Mouse (Mus musculus): ENCODE data around the gene Zbtb41. TPM values are rescaled to one million over a fixed set of nuclear protein-coding genes. Genes with fewer than 3 reads are reported as not detected.

The Zbtb41 gene
- polyA plus RNA-seq (2015; fragmentation: Nextera tagmentation; extraction: Ambion mirVana): 9.4 and 10.4 TPM in 2 replicates

DNA sequence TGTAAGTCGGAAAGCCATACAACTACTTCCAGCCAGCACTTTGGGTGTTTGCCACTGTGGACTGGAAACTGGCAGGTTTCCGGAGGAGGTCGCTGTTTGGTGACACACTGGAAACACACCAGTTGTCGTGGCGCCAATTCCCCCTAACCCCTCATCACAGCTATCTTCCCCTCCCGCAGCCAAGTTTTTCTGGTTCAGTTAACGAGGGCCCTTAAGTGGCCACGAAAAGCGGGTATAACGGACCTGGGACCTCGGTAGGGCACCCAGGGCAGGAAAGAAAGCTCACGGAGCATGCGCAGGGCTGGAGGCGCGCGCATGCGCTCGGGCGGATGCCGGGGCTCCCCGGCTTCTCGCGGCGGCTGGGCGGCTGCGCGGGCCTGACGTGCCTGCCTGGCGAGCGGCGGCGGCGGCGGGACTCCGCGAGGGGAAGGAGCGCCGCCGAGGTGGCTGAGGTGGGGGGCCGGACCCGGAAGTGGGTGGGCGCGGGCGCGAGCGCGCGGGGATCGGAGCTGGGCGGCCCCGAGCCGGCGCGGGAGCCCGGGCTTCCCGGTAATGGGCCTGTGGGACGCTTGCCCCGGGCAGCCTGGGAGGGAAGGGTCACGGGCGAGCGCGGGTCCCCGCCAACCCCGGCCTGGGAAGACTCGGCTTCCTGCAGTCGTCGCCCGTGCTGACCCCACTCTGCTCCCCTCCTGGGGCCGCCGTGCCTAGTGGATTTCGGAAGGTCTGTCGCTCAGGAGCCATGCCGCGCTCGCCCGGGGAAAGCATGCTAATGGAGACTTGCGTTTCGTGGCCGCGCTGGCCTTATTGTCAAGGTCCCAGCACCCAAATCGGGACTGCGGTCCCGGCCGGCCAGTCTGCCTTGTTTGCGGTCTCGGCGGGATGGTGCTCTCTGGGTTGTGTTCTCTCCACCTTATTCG lies at the start of gene Zbtb41:
Zbtb41 (plus strand) TSS at position 414 of the 917 bp plus-strand sequence.
- peaks cover 18% of the 10 kb centered on the region for H3K4me1 ChIP-seq (ENCODE audit: control insufficient read depth, insufficient read depth, low read length)
- peak; percentile 98 for ATAC-seq (ENCODE audit: insufficient read depth, low FRiP score)
- H3K4me3 ChIP-seq (replicated peaks; ENCODE audit: low read length): peak within 1 kb of the TSS; percentile 86
- peak within 1 kb of the TSS; percentile 95 for H3K9ac ChIP-seq (ENCODE audit: low read length)
- peak within 1 kb of the TSS; percentile 88 for H3K27ac ChIP-seq (ENCODE audit: low read length)
- no peaks in the 10 kb centered on the region for H3K27me3 ChIP-seq (ENCODE audit: control insufficient read depth, insufficient read depth, low read length)
- peak within 1 kb of the TSS; percentile 81 for H3K4me2 ChIP-seq (ENCODE audit: low read depth, low read length)
- H3K36me3 ChIP-seq (ENCODE audit: control insufficient read depth, insufficient read depth, low read length): no peaks in the 10 kb centered on the region
- H3K9me3 ChIP-seq (replicated peaks; ENCODE audit: control insufficient read depth, low read length): no peaks in the 10 kb centered on the region
- under 1% methylated on average over 74 of the region's 88 CpGs for WGBS

DNA sequence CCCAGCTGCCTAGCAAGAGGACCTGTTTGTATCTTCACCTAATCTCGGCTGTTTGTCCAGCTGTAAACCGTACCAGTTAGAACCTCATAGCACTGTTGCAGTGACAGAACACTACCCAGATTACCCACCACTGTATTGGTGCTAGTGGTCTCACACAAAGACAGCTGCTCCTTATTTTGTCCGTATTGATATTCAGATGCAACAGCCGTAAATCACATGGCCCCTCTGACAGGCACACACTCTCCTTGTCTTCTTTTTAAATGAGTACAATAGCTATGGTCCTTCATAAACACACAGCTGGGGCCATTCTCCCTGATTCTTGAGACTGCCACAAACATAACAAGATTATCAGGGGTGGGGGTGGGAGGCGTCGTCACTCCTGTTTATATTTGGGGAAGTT lies 46.2 kb upstream of the Zbtb41 start:
- Histone ChIP-seq H3K9ac (ENCODE audit: low read length) (no peak overlapping the region), H3K4me3 (replicated peaks; ENCODE audit: low read length) (no peak overlapping the region), H3K4me2 (ENCODE audit: low read depth, low read length) (no peak overlapping the region), H3K36me3 (ENCODE audit: control insufficient read depth, insufficient read depth, low read length) (no peaks in the 10 kb centered on the region), H3K27ac (ENCODE audit: low read length) (no peak overlapping the region), H3K9me3 (replicated peaks; ENCODE audit: control insufficient read depth, low read length) (no peaks in the 10 kb centered on the region), H3K4me1 (ENCODE audit: control insufficient read depth, insufficient read depth, low read length) (no peaks in the 10 kb centered on the region), H3K27me3 (ENCODE audit: control insufficient read depth, insufficient read depth, low read length) (no peaks in the 10 kb centered on the region)
- no peak for ATAC-seq (ENCODE audit: insufficient read depth, low FRiP score)
- WGBS: 28% methylated on average over 6 of the region's 6 CpGs

- no peak for ATAC-seq (ENCODE audit: insufficient read depth, low FRiP score)
- 11% methylated on average over 5 of the region's 5 CpGs for WGBS
- H3K9me3 ChIP-seq (replicated peaks; ENCODE audit: control insufficient read depth, low read length): no peaks in the 10 kb centered on the region
- H3K4me2 ChIP-seq (ENCODE audit: low read depth, low read length): no peak within 1 kb of the TSS
- H3K27ac ChIP-seq (ENCODE audit: low read length): no peak within 1 kb of the TSS
- no peak within 1 kb of the TSS for H3K9ac ChIP-seq (ENCODE audit: low read length)
- H3K4me3 ChIP-seq (replicated peaks; ENCODE audit: low read length): no peak within 1 kb of the TSS
- H3K36me3 ChIP-seq (ENCODE audit: control insufficient read depth, insufficient read depth, low read length): no peaks in the 10 kb centered on the region
- no peaks in the 10 kb centered on the region for H3K27me3 ChIP-seq (ENCODE audit: control insufficient read depth, insufficient read depth, low read length)
- H3K4me1 ChIP-seq (ENCODE audit: control insufficient read depth, insufficient read depth, low read length): no peaks in the 10 kb centered on the region
Observed at GRCm38 (mm10) chr1:139376638-139377286, 45.3 kb upstream of the Zbtb41 start, which contains the start of gene Crb1. Gene Crb1, minus strand, starts transcription at chr1:139377100.

GRCm38 (mm10) chr1:139378861-139379620 lies 43.0 kb upstream of the Zbtb41 start:
- H3K4me3 ChIP-seq (replicated peaks; ENCODE audit: low read length): no peak overlapping the region
- H3K36me3 ChIP-seq (ENCODE audit: control insufficient read depth, insufficient read depth, low read length): no peaks in the 10 kb centered on the region
- 28% methylated on average over 11 of the region's 11 CpGs for WGBS
- H3K9me3 ChIP-seq (replicated peaks; ENCODE audit: control insufficient read depth, low read length): no peaks in the 10 kb centered on the region
- no peak overlapping the region for H3K27ac ChIP-seq (ENCODE audit: low read length)
- H3K4me2 ChIP-seq (ENCODE audit: low read depth, low read length): no peak overlapping the region
- ATAC-seq (ENCODE audit: insufficient read depth, low FRiP score): peak; percentile 50; the same call in 1 of the 2 replicates
- H3K9ac ChIP-seq (ENCODE audit: low read length): no peak overlapping the region
- no peaks in the 10 kb centered on the region for H3K27me3 ChIP-seq (ENCODE audit: control insufficient read depth, insufficient read depth, low read length)
- H3K4me1 ChIP-seq (ENCODE audit: control insufficient read depth, insufficient read depth, low read length): no peaks in the 10 kb centered on the region

DNA sequence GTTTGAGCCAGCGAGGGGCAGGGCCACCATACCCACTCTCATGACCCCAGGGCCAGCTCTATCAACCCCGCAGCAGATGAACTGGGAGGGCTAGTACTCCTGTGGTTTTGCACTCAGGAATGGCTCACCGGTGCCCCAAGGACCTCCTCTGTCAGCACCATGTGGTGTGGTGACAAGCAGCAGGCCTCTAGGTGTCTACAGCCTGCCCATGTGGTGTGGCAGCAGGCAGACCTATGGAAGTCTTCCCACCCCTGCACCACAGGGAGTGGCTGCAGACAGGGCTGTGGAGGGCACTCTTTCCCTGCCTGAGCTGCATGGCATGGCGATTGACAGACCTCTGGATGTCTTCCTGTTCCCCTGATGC lies 42.5 kb upstream of the Zbtb41 start:
- Histone ChIP-seq H3K4me2 (ENCODE audit: low read depth, low read length) (no peak overlapping the region), H3K27ac (ENCODE audit: low read length) (no peak overlapping the region), H3K4me3 (replicated peaks; ENCODE audit: low read length) (no peak overlapping the region), H3K9ac (ENCODE audit: low read length) (no peak overlapping the region), H3K36me3 (ENCODE audit: control insufficient read depth, insufficient read depth, low read length) (no peaks in the 10 kb centered on the region), H3K9me3 (replicated peaks; ENCODE audit: control insufficient read depth, low read length) (no peaks in the 10 kb centered on the region), H3K4me1 (ENCODE audit: control insufficient read depth, insufficient read depth, low read length) (no peaks in the 10 kb centered on the region), H3K27me3 (ENCODE audit: control insufficient read depth, insufficient read depth, low read length) (no peaks in the 10 kb centered on the region)
- no peak for ATAC-seq (ENCODE audit: insufficient read depth, low FRiP score)
- 25% methylated on average over 4 of the region's 4 CpGs for WGBS

DNA sequence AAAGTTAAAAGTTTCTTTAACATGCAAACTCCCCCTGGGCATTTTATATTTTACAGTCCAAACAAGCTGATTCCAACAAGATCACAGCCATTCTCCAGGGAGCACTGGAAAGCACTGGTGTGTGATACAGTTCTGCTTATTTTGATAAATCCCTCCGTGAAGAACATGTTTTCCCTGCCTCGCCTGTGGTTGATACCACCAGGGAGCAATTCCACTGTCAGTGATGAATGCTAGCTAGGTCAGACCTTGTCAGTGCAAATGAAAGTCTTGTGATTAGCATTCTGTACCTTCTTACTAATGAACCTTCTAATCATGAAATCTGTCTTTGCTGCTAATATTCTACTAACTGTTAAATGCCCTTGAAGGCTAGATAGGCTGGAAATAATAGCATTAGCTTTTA lies 30.3 kb upstream of the Zbtb41 start:
- Histone ChIP-seq H3K9ac (ENCODE audit: low read length) (no peak overlapping the region), H3K4me1 (ENCODE audit: control insufficient read depth, insufficient read depth, low read length) (no peaks in the 10 kb centered on the region), H3K9me3 (replicated peaks; ENCODE audit: control insufficient read depth, low read length) (no peaks in the 10 kb centered on the region; the same call in 1 of the 2 replicates), H3K27me3 (ENCODE audit: control insufficient read depth, insufficient read depth, low read length) (no peaks in the 10 kb centered on the region), H3K4me2 (ENCODE audit: low read depth, low read length) (no peak overlapping the region), H3K36me3 (ENCODE audit: control insufficient read depth, insufficient read depth, low read length) (no peaks in the 10 kb centered on the region), H3K27ac (ENCODE audit: low read length) (no peak overlapping the region), H3K4me3 (replicated peaks; ENCODE audit: low read length) (no peak overlapping the region)
- 38% methylated on average over 2 of the region's 2 CpGs for WGBS
- ATAC-seq (ENCODE audit: insufficient read depth, low FRiP score): no peak

- 10% methylated on average over 1 of the region's 1 CpGs for WGBS
- ATAC-seq (ENCODE audit: insufficient read depth, low FRiP score): no peak
Observed at GRCm38 (mm10) chr1:139396589-139396988, 25.5 kb upstream of the Zbtb41 start.

DNA sequence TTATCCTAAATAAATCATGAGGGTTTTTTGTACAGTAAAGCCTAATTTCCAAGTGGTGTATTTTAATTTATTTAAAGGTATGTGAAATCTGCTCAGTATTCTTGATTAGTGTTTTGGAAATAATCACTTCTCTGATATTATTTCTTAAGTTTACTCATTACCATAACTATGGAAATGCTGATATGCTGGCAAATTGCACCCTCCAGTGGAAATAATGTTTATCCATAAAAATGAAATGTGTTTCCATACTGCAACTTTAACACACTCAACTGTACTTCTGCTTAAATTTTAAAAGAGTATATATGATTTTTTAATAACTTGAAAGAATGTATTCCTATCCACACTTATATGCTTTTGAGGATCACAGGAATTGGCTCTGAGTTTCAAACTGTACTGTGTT lies 16.3 kb upstream of the Zbtb41 start:
- no peak overlapping the region for H3K27ac ChIP-seq (ENCODE audit: low read length)
- no peak overlapping the region for H3K4me3 ChIP-seq (replicated peaks; ENCODE audit: low read length)
- ATAC-seq (ENCODE audit: insufficient read depth, low FRiP score): no peak
- no peaks in the 10 kb centered on the region for H3K4me1 ChIP-seq (ENCODE audit: control insufficient read depth, insufficient read depth, low read length)
- H3K27me3 ChIP-seq (ENCODE audit: control insufficient read depth, insufficient read depth, low read length): no peaks in the 10 kb centered on the region
- H3K9me3 ChIP-seq (replicated peaks; ENCODE audit: control insufficient read depth, low read length): peaks cover 5% of the 10 kb centered on the region; the same call in 1 of the 2 replicates
- no peak overlapping the region for H3K4me2 ChIP-seq (ENCODE audit: low read depth, low read length)
- no peak overlapping the region for H3K9ac ChIP-seq (ENCODE audit: low read length)
- no peaks in the 10 kb centered on the region for H3K36me3 ChIP-seq (ENCODE audit: control insufficient read depth, insufficient read depth, low read length)

More at GRCm38 (mm10) chr1:139396589-139396988, 25.5 kb upstream of the Zbtb41 start:
- H3K36me3 ChIP-seq (ENCODE audit: control insufficient read depth, insufficient read depth, low read length): no peaks in the 10 kb centered on the region
- no peaks in the 10 kb centered on the region for H3K27me3 ChIP-seq (ENCODE audit: control insufficient read depth, insufficient read depth, low read length)
- no peak overlapping the region for H3K4me2 ChIP-seq (ENCODE audit: low read depth, low read length)
- no peak overlapping the region for H3K4me3 ChIP-seq (replicated peaks; ENCODE audit: low read length)
- no peak overlapping the region for H3K9ac ChIP-seq (ENCODE audit: low read length)
- H3K27ac ChIP-seq (ENCODE audit: low read length): no peak overlapping the region
- H3K4me1 ChIP-seq (ENCODE audit: control insufficient read depth, insufficient read depth, low read length): no peaks in the 10 kb centered on the region
- no peaks in the 10 kb centered on the region for H3K9me3 ChIP-seq (replicated peaks; ENCODE audit: control insufficient read depth, low read length)
